Mouse (Mus musculus) adrenal gland, postnatal 36 days (tissue): ENCODE results near the gene Pxt1. TPM values are rescaled to one million over a fixed set of nuclear protein-coding genes. Genes with fewer than 3 reads are reported as not detected.

ENCODE experiments used
- DNase-seq, 2 experiments: peaks; one replicate each; pipeline ENCODE4 v3.0.0; 2021; ENCODE audit warnings: mixed read lengths in 1 of 2
- total RNA-seq, 2 experiments: library from RNA; stranded (reverse); gene quantifications; 2 replicates each; pipeline ENCODE4 v1.2.3; 2021

Gene Pxt1
- total RNA-seq, 2 experiments from 2014 or later: not detected

GRCm38 (mm10) chr17:28947011-28947939 lies 3.6 kb upstream of the Pxt1 start:
- no peak for DNase-seq

- no peak for DNase-seq
These were observed 841 bp upstream of the Pxt1 start for GRCm38 (mm10) chr17:28944481-28944880.

- no peak for DNase-seq
These were observed 1.5 kb downstream of the Pxt1 start for GRCm38 (mm10) chr17:28942101-28942500.

- no peak for DNase-seq
These were observed 2.7 kb downstream of the Pxt1 start for GRCm38 (mm10) chr17:28940776-28941555.

- peak; percentile 50 to 72 for DNase-seq
These were observed 6.9 kb downstream of the Pxt1 start for GRCm38 (mm10) chr17:28936622-28937345.

- DNase-seq: no peak
These were observed 7.5 kb downstream of the Pxt1 start for GRCm38 (mm10) chr17:28936133-28936532.

- no peak for DNase-seq
These were observed 9.3 kb downstream of the Pxt1 start for GRCm38 (mm10) chr17:28934120-28934916.

- no peak for DNase-seq
These were observed 11.4 kb downstream of the Pxt1 start for GRCm38 (mm10) chr17:28932274-28932673.

- DNase-seq: peak in 1 of 2 experiments; percentile 25
These were observed 12.0 kb downstream of the Pxt1 start for GRCm38 (mm10) chr17:28931436-28932211.

GRCm38 (mm10) chr17:28930392-28931074 lies 13.1 kb downstream of the Pxt1 start:
- peak; percentile 92 to 93 for DNase-seq

GRCm38 (mm10) chr17:28929369-28929768 lies 14.3 kb downstream of the Pxt1 start:
- DNase-seq: no peak

GRCm38 (mm10) chr17:28928004-28928403 lies 15.6 kb downstream of the Pxt1 start:
- DNase-seq: no peak

- DNase-seq: peak; percentile 59 to 73
These were observed 16.6 kb downstream of the Pxt1 start for GRCm38 (mm10) chr17:28926866-28927635.

- DNase-seq: peak; percentile 76 to 82
These were observed 17.3 kb downstream of the Pxt1 start for GRCm38 (mm10) chr17:28926380-28926779.

- peak; percentile 27 to 32 for DNase-seq
These were observed 18.6 kb downstream of the Pxt1 start for GRCm38 (mm10) chr17:28924957-28925595.

- DNase-seq: no peak
These were observed 21.5 kb downstream of the Pxt1 start for GRCm38 (mm10) chr17:28922096-28922495.

- peak; percentile 38 to 48 for DNase-seq
These were observed 22.6 kb downstream of the Pxt1 start for GRCm38 (mm10) chr17:28921086-28921485.

GRCm38 (mm10) chr17:28916520-28916919 lies 27.1 kb downstream of the Pxt1 start:
- no peak for DNase-seq
